Mouse (Mus musculus) thymus, postnatal 0 days (tissue): ENCODE results near the gene Abcg2. TPM values are rescaled to one million over a fixed set of nuclear protein-coding genes. Genes with fewer than 3 reads are reported as not detected.

Experiments used
- polyA plus RNA-seq: library from polyadenylated mRNA; unstranded; fragments of >200 nt; fragmentation: Nextera tagmentation; extraction: Ambion mirVana; gene quantifications from 2 replicates; pipeline ENCODE4 v1.2.1, GENCODE M21; 2015

Gene Abcg2
- polyA plus RNA-seq, 1 experiment from 2014 or later, result 18.3 TPM

Other genes with a start within 250 kb of the Abcg2 start
- gene Vmn1r30, start 141.1 kb upstream of the Abcg2 start, polyA plus RNA-seq, result not detected in 2 replicates
- not detected in 2 replicates for gene Vmn1r31, start 109.2 kb upstream of the Abcg2 start, polyA plus RNA-seq
- gene Herc3, start 246.9 kb downstream of the Abcg2 start, polyA plus RNA-seq, result 13.6 and 16.2 TPM in 2 replicates